Mouse (Mus musculus): ENCODE data around the gene Ostf1. TPM values are rescaled to one million over a fixed set of nuclear protein-coding genes. Genes with fewer than 3 reads are reported as not detected.

Gene Ostf1
- polyA plus RNA-seq, 1 experiment from 2014 or later, result 125 TPM

DNA sequence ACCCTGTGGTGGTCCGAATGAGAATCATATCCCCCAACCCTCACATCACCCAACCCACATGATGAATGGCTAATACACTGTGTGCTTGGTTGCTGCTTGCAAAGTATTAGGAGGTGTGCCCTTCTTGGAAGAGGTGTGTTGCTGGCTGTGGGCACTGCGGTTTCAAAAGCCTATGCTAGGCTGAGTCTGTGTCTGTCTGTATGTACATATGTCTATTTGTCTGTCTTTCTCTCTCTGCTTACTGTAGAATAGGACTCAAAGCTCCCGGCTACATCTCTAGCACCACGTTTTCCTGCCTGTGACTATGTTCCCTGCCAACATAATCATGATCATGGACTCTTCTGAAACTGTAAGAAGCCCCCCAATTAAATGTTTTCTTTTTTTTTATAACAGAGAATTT is 47.9 kb downstream of the Ostf1 start:
- no peak for ATAC-seq (ENCODE audit: insufficient number of reproducible peaks, low FRiP score, low TSS enrichment, low read depth)
- Histone ChIP-seq H3K9me3 (replicated peaks) (no peaks in the 10 kb centered on the region), H3K27ac (replicated peaks) (no peak overlapping the region), H3K4me1 (peaks cover 5% of the 10 kb centered on the region; the same call in 1 of the 2 replicates), H3K36me3 (peaks cover 4% of the 10 kb centered on the region; the same call in 1 of the 2 replicates), H3K27me3 (no peaks in the 10 kb centered on the region), H3K4me2 (replicated peaks) (no peak overlapping the region), H3K9ac (no peak overlapping the region), H3K4me3 (replicated peaks) (no peak overlapping the region)
- 76% methylated on average over 4 of the region's 4 CpGs for WGBS

DNA sequence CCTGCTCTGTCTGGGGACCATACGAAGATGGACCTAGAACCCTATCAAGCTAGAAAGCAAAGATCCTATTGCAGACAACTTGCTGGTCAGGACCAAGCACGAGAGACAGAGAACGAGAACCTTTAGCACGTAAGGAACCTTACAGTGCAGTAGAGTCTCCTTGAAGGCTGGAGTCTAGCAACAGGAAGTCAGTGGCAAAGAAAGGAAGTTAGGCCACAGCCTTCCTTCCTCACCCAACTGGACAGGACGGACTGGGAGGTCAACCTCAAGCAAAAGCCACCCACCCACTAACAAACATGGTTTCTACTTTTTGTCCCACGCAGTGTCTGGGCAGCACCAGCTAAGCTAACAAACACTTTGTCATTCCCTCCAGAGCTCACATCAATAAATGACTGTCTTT is 48.7 kb downstream of the Ostf1 start:
- no peak overlapping the region for H3K4me2 ChIP-seq (replicated peaks)
- H3K27ac ChIP-seq (replicated peaks), result no peak overlapping the region
- H3K9me3 ChIP-seq (replicated peaks), result no peaks in the 10 kb centered on the region
- H3K27me3 ChIP-seq, result no peaks in the 10 kb centered on the region
- ATAC-seq (ENCODE audit: insufficient number of reproducible peaks, low FRiP score, low TSS enrichment, low read depth), result no peak
- H3K4me1 ChIP-seq, result peaks cover 12% of the 10 kb centered on the region
- no peak overlapping the region for H3K9ac ChIP-seq
- H3K4me3 ChIP-seq (replicated peaks), result no peak overlapping the region
- 74% methylated on average over 6 of the region's 6 CpGs for WGBS
- H3K36me3 ChIP-seq, result peaks cover 4% of the 10 kb centered on the region; the same call in 1 of the 2 replicates

DNA sequence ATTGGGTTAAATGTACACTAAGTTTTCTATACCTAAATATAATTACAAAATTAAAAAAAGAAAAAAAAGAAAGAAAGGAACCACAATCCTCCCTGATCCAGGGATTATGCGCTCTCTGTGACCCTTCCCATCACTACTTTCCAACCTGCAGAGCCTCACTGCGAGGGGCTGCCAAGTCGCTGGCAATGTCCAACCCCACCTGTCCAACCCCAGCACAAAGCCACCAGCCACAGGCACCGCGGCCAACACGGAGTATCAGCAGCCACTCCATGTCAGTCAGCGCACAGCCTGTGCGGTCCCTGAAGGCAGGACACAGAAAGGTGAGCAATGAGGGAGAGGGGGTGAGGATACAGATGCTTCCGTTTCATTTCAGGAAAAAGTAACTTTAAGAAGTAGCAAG is 49.4 kb downstream of the Ostf1 start:
- no peak for ATAC-seq (ENCODE audit: insufficient number of reproducible peaks, low FRiP score, low TSS enrichment, low read depth)
- Histone ChIP-seq H3K27ac (replicated peaks) (no peak overlapping the region), H3K9ac (no peak overlapping the region), H3K36me3 (peaks cover 4% of the 10 kb centered on the region; the same call in 1 of the 2 replicates), H3K4me1 (peaks cover 18% of the 10 kb centered on the region), H3K4me2 (replicated peaks) (no peak overlapping the region), H3K9me3 (replicated peaks) (no peaks in the 10 kb centered on the region), H3K27me3 (no peaks in the 10 kb centered on the region), H3K4me3 (replicated peaks) (no peak overlapping the region)
- WGBS, result 80% methylated on average over 9 of the region's 9 CpGs

DNA sequence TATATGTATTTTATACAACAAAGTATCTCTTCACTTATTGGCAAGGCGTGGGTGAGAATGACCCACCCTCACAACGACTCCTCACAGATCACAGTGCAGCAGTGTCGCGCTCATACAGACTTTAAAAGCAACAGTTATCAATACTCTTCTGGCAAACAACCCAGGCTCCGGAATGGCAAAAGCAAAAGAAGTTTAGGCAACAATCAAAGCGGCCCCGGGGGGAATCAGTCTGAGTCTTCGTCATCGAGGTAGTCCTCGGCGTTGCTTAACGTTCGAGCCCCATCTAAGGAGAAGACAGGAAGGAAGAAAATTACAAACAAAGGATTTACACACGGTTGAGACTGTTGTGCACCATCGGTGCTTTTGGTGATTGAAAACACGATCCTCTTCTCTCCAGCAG is 50.6 kb downstream of the Ostf1 start:
- Histone ChIP-seq H3K9ac (no peak overlapping the region), H3K4me2 (replicated peaks) (no peak overlapping the region), H3K27ac (replicated peaks) (no peak overlapping the region), H3K4me3 (replicated peaks) (no peak overlapping the region), H3K27me3 (no peaks in the 10 kb centered on the region), H3K9me3 (replicated peaks) (no peaks in the 10 kb centered on the region), H3K36me3 (peaks cover 4% of the 10 kb centered on the region; the same call in 1 of the 2 replicates), H3K4me1 (peaks cover 14% of the 10 kb centered on the region)
- no peak for ATAC-seq (ENCODE audit: insufficient number of reproducible peaks, low FRiP score, low TSS enrichment, low read depth)
- 87% methylated on average over 16 of the region's 16 CpGs for WGBS

DNA sequence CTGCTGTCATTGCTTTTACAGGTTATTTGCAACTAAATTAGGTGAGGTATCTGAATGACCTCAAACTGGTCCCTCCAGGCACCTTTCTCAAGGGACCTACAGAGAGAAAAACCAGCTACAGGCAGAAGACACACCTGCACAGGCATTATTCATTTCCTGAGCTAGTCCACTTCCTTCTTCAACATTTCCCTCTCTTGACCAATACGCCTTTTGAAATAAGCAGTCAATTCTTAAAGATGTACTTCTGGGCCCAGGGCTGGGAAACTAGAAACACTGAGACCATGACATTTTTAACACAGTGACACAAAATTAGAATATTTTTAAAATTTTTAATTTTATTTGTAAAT is 52.6 kb downstream of the Ostf1 start:
- Histone ChIP-seq H3K9me3 (replicated peaks) (no peaks in the 10 kb centered on the region), H3K4me3 (replicated peaks) (no peak overlapping the region), H3K9ac (no peak overlapping the region), H3K36me3 (no peaks in the 10 kb centered on the region), H3K27me3 (no peaks in the 10 kb centered on the region), H3K4me1 (peaks cover 14% of the 10 kb centered on the region), H3K27ac (replicated peaks) (peak overlapping the region; percentile 44; the same call in 1 of the 2 replicates), H3K4me2 (replicated peaks) (no peak overlapping the region)
- no peak for ATAC-seq (ENCODE audit: insufficient number of reproducible peaks, low FRiP score, low TSS enrichment, low read depth)
- WGBS, result 79% methylated on average over 1 of the region's 1 CpGs

DNA sequence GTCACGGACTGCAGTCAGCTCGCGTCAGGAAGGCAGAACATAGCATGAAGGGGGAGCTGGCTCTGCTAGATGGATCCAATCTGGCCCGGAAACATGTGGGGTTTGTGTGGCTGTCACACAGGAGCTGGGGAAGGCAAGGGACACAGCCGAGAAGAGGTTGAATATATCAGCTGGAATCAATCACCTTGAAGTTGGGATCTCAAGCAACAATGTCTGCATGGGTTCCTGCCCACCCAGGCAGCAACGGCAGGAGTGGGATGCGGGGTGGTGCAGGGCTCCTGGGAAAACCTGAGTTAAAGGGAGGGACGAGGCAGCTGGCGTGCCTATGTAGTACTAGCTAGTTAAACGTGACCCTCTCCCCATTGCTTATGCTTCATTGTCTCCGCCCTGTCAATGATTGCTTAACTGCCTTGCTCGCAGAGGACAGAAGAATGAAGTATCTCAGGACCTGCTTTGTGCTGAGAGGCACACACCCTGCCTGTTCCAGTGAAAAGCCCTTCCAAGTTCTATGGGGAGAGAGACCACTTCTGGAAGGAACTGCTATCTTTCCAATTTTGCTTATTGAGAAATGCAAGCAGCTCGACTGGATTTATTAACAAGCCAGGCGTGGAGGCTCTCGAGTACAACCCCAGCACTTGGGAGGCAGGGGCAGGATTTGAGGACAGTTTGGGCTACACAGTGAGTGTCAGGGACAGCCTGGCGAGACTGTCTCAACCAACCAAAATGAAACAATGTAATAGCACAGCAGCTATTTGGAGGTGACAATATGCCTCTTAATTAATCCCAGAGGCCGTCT is 53.2 kb downstream of the Ostf1 start:
- Histone ChIP-seq H3K4me3 (replicated peaks) (peak overlapping the region; percentile 16; the same call in 1 of the 2 replicates), H3K4me1 (peaks cover 14% of the 10 kb centered on the region), H3K4me2 (replicated peaks) (peak overlapping the region; percentile 40), H3K9ac (no peak overlapping the region), H3K9me3 (replicated peaks) (no peaks in the 10 kb centered on the region), H3K27ac (replicated peaks) (peak overlapping the region; percentile 44; the same call in 1 of the 2 replicates), H3K27me3 (no peaks in the 10 kb centered on the region), H3K36me3 (no peaks in the 10 kb centered on the region)
- WGBS, result 35% methylated on average over 17 of the region's 17 CpGs
- ATAC-seq (ENCODE audit: insufficient number of reproducible peaks, low FRiP score, low TSS enrichment, low read depth), result peak; percentile 63

DNA sequence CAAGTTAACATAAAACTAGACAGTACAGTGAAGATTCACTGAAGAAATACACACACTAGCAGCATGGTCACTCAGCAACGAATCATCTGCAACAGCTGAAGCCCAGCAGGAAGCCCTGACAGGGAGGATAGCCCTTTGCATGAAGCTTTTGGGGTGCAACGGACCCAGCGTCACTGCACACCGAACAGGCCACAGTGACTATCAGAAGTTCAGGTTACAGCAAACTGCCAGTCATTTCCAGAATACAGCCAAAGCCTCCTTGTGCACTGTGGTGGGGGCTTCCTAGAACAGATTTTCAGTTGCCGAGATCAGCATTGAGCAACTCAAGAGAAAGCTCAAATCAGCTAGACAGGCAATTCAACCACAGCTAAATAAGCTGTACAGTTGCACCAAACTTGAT is 54.3 kb downstream of the Ostf1 start:
- H3K27me3 ChIP-seq, result no peaks in the 10 kb centered on the region
- ATAC-seq (ENCODE audit: insufficient number of reproducible peaks, low FRiP score, low TSS enrichment, low read depth), result no peak
- H3K4me1 ChIP-seq, result peaks cover 14% of the 10 kb centered on the region
- H3K36me3 ChIP-seq, result no peaks in the 10 kb centered on the region
- H3K9ac ChIP-seq, result no peak overlapping the region
- no peak overlapping the region for H3K27ac ChIP-seq (replicated peaks)
- H3K9me3 ChIP-seq (replicated peaks), result no peaks in the 10 kb centered on the region
- H3K4me2 ChIP-seq (replicated peaks), result no peak overlapping the region
- 48% methylated on average over 5 of the region's 5 CpGs for WGBS
- H3K4me3 ChIP-seq (replicated peaks), result no peak overlapping the region

DNA sequence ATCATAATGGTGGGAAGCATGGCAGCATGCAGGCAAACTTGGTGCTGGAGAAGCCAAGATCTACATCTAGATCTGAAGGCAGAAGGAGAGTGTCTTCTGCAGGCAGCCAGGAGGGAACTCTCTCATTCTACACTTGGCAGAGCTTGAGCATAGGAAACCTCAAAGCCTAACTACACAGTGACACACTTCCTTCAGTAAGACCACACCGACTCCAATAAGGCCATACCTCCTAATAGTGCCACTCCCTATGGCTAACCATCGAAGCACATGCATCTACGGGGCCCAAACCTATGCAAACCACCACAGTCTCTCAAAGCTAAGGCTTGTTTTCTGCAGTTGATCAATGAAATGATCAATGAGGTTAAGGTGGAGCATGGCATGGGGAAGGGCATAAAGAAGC is 55.7 kb downstream of the Ostf1 start:
- H3K36me3 ChIP-seq, result no peaks in the 10 kb centered on the region
- H3K4me2 ChIP-seq (replicated peaks), result no peak overlapping the region
- H3K27me3 ChIP-seq, result no peaks in the 10 kb centered on the region
- no peaks in the 10 kb centered on the region for H3K9me3 ChIP-seq (replicated peaks)
- no peak overlapping the region for H3K9ac ChIP-seq
- WGBS, result 85% methylated on average over 3 of the region's 3 CpGs
- peaks cover 14% of the 10 kb centered on the region for H3K4me1 ChIP-seq
- no peak overlapping the region for H3K4me3 ChIP-seq (replicated peaks)
- H3K27ac ChIP-seq (replicated peaks), result no peak overlapping the region; the same call in 1 of the 2 replicates
- ATAC-seq (ENCODE audit: insufficient number of reproducible peaks, low FRiP score, low TSS enrichment, low read depth), result no peak

DNA sequence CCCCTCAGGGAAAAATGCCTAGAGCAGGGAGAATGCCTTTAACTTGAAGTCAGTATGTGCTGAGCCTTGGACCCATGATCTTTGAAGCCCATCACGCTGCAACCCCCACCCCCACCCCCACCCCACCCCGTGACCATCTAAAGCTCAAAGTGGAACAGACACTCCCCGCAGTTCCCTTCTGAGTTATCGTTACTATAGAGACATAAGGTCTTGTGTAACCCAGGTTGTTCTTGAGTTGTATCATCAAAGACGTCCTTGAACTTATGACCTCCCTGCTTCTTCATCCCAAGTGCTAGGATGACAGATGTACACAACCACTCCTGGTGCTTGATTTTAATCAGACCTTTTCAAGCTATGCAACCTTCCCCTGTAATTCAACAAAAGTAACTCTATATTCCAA is 57.7 kb downstream of the Ostf1 start:
- no peak for ATAC-seq (ENCODE audit: insufficient number of reproducible peaks, low FRiP score, low TSS enrichment, low read depth)
- no peak overlapping the region for H3K27ac ChIP-seq (replicated peaks)
- no peak overlapping the region for H3K9ac ChIP-seq
- no peaks in the 10 kb centered on the region for H3K27me3 ChIP-seq
- no peak overlapping the region for H3K4me3 ChIP-seq (replicated peaks)
- no peaks in the 10 kb centered on the region for H3K36me3 ChIP-seq
- no peak overlapping the region for H3K4me2 ChIP-seq (replicated peaks)
- WGBS, result 58% methylated on average over 5 of the region's 5 CpGs
- H3K9me3 ChIP-seq (replicated peaks), result no peaks in the 10 kb centered on the region
- H3K4me1 ChIP-seq, result peaks cover 14% of the 10 kb centered on the region

DNA sequence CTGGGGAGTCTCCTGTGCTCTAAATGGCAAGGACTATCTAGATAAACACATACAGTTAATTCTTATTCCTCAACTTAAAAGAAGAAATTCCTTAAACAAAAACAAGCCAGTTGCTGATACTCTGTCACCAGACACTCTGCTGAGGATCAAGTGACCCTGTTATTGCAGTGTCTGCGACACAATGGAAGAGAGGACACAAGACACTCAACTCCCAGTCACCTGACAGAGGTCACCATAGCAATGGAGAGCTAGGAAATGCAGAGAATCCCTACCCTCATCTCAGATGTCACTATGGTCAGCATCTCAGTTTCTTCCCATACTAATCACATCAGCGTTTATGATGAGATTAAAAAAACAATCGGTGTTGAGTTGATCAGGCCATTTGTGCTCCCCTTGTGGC is 58.2 kb downstream of the Ostf1 start:
- H3K9ac ChIP-seq, result no peak overlapping the region
- no peak overlapping the region for H3K4me2 ChIP-seq (replicated peaks)
- no peaks in the 10 kb centered on the region for H3K9me3 ChIP-seq (replicated peaks)
- H3K27me3 ChIP-seq, result no peaks in the 10 kb centered on the region
- H3K4me3 ChIP-seq (replicated peaks), result no peak overlapping the region
- H3K36me3 ChIP-seq, result no peaks in the 10 kb centered on the region
- WGBS, result 63% methylated on average over 3 of the region's 3 CpGs
- peaks cover 13% of the 10 kb centered on the region for H3K4me1 ChIP-seq
- ATAC-seq (ENCODE audit: insufficient number of reproducible peaks, low FRiP score, low TSS enrichment, low read depth), result no peak
- H3K27ac ChIP-seq (replicated peaks), result no peak overlapping the region

DNA sequence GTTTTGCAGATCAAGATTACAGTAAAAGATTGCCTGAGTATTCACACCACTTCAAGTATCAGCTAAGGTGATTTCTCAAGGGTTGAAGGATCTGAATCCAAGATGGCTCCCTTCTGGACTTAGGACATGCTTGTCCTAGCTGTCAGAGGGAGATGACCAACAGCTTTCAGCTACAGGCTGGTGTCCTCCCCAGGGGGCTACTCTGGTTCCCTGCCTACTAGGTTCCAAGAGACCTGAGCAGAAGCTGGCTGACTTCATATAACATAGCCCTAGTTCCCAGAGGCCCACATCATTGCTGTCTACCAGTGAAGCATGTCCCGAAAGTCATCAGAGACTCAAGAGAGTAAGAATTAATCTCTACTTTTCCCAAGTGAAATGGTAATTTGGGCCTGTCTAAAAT is 62.1 kb downstream of the Ostf1 start:
- H3K4me2 ChIP-seq (replicated peaks), result no peak overlapping the region
- H3K4me3 ChIP-seq (replicated peaks), result no peak overlapping the region
- no peaks in the 10 kb centered on the region for H3K9me3 ChIP-seq (replicated peaks)
- H3K27ac ChIP-seq (replicated peaks), result no peak overlapping the region
- no peaks in the 10 kb centered on the region for H3K36me3 ChIP-seq
- no peaks in the 10 kb centered on the region for H3K4me1 ChIP-seq
- H3K9ac ChIP-seq, result no peak overlapping the region
- H3K27me3 ChIP-seq, result no peaks in the 10 kb centered on the region
- 91% methylated on average over 1 of the region's 1 CpGs for WGBS
- no peak for ATAC-seq (ENCODE audit: insufficient number of reproducible peaks, low FRiP score, low TSS enrichment, low read depth)

All from embryonic facial prominence, embryonic 15.5 days (tissue).